Comparison of ENCODE assay signal across 11 mouse cellular contexts in the genomic region with DNA sequence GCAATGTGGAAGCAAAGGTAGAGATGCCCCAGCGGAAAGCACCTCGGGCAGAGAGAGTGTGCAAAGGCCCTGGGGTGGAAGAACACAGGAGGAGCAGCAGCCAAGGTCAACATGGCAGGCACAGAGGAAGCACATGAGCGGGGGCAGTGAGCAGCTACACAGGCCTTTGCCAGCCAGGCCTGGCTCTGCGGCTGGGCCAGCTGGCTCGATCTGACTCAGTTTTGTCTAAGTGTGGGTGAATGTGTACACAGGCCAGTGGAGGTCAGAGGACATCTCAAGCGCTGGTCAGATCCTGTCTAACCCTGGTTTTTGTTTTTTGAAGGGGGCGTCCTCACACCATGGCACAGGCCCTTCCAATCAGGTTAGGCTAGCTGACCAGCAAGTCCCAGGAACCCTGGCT. TPM values are rescaled to one million over a fixed set of nuclear protein-coding genes. Genes with fewer than 3 reads are reported as not detected.
DNase-seq lines count a peak whose midpoint lies in the region; ATAC-seq and TF ChIP-seq lines count a peak whose summit lies in the region.
"Had no signal": no experiment of that assay in that cellular context is flagged by ENCODE, and none has a peak within 500 bp of the region (broad histone marks: within the 10 kb centered on the region; RNA-seq: fewer than 3 reads in every experiment).

No protein-coding gene starts in this region.

- no peak overlapping the region for H3K9ac ChIP-seq in kidney, embryonic 15.5 days
- H3K9ac ChIP-seq in liver, postnatal 0 days (replicated peaks) = no peak overlapping the region
- H3K9ac ChIP-seq: heart, embryonic 15.5 days had no signal

- DNase-seq in gastrocnemius, adult 2 months = no peak
- no peak for DNase-seq in gastrocnemius, postnatal 36 days
- peak; percentile 52 to 56 for DNase-seq in kidney, postnatal 36 days
- peak; percentile 72 for DNase-seq in adrenal gland, postnatal 14 days
- DNase-seq in liver, postnatal 0 days = no peak
- DNase-seq in layer of hippocampus, postnatal 25 days (ENCODE audit: extremely low spot score in 1 of 2, low spot score in 1 of 2) = no peak
- DNase-seq: thymus, postnatal 14 days had no signal

- peak overlapping the region; percentile 7; the same call in 1 of the 2 replicates for H3K27ac ChIP-seq in gastrocnemius, adult 2 months
- no peak overlapping the region for H3K27ac ChIP-seq in kidney, embryonic 15.5 days
- no peak overlapping the region for H3K27ac ChIP-seq in liver, postnatal 0 days (ENCODE audit: low read depth)
- H3K27ac ChIP-seq: heart, embryonic 15.5 days had no signal

- H3K9me3 ChIP-seq in kidney, embryonic 15.5 days (replicated peaks) = no peaks in the 10 kb centered on the region
- H3K9me3 ChIP-seq in liver, postnatal 0 days (ENCODE audit: low read length) = no peaks in the 10 kb centered on the region
- H3K9me3 ChIP-seq: heart, embryonic 15.5 days had no signal

- no peak for ATAC-seq in kidney, embryonic 15.5 days (replicated peaks; ENCODE audit: low FRiP score)
- ATAC-seq in liver, postnatal 0 days = peak; percentile 22; the same call in 1 of the 2 replicates
- ATAC-seq: activated CD4-positive, CD25-positive, alpha-beta regulatory T cell, adult 4 months had no signal

- TF ChIP-seq CTCF in gastrocnemius, adult 2 months (IDR thresholded peaks at IDR 0.05) = no peak
- no peak for TF ChIP-seq CTCF in liver, postnatal 0 days (IDR thresholded peaks at IDR 0.05; ENCODE audit: low read depth)

- no peak overlapping the region for H3K4me3 ChIP-seq in gastrocnemius, adult 2 months
- H3K4me3 ChIP-seq in kidney, embryonic 15.5 days (replicated peaks) = no peak overlapping the region
- H3K4me3 ChIP-seq in liver, postnatal 0 days (ENCODE audit: low read depth, low read length) = no peak overlapping the region
- H3K4me3 ChIP-seq: erythroblast, embryonic 14.5 days; heart, embryonic 15.5 days had no signal

- peaks cover 98% of the 10 kb centered on the region for H3K4me1 ChIP-seq in kidney, embryonic 15.5 days
- H3K4me1 ChIP-seq in liver, postnatal 0 days (ENCODE audit: insufficient read depth) = peaks cover 34% of the 10 kb centered on the region

- H3K4me2 ChIP-seq in kidney, embryonic 15.5 days = no peak overlapping the region
- H3K4me2 ChIP-seq in liver, postnatal 0 days (ENCODE audit: low read depth, low read length) = no peak overlapping the region
- H3K4me2 ChIP-seq: heart, embryonic 15.5 days had no signal

- TF ChIP-seq EP300 in liver, postnatal 0 days (IDR thresholded peaks at IDR 0.05; ENCODE audit: low read depth) = no peak

- H3K36me3 ChIP-seq in kidney, embryonic 15.5 days = no peaks in the 10 kb centered on the region
- no peaks in the 10 kb centered on the region for H3K36me3 ChIP-seq in liver, postnatal 0 days (replicated peaks; ENCODE audit: insufficient read depth, low read length)
- H3K36me3 ChIP-seq: heart, embryonic 15.5 days had no signal

- intact Hi-C loops in gastrocnemius, adult 2 months (cut with DNase I) = no loop called here
- intact Hi-C loops in gastrocnemius, postnatal 36 days (cut with DNase I) = no loop called here

- 81% methylated on average over 7 of the region's 7 CpGs for WGBS in kidney, embryonic 15.5 days
- WGBS in liver, postnatal 0 days (ENCODE audit: insufficient replicate concordance) = 61% methylated on average over 7 of the region's 7 CpGs

- no peaks in the 10 kb centered on the region for H3K27me3 ChIP-seq in kidney, embryonic 15.5 days
- H3K27me3 ChIP-seq in liver, postnatal 0 days (ENCODE audit: insufficient read depth, low read length) = no peaks in the 10 kb centered on the region
- H3K27me3 ChIP-seq: heart, embryonic 15.5 days had no signal

RNA-seq across cellular contexts. Expression of a gene that starts 10.9 kb away (rescaled TPM):
- 100 to 1,000 TPM; 123 to 153 TPM for total RNA-seq in gastrocnemius, adult 2 months (2021)
- total RNA-seq in gastrocnemius, postnatal 36 days (2021) = 100 to 1,000 TPM; 102 to 112 TPM
- polyA plus RNA-seq in kidney, embryonic 15.5 days (2015; fragmentation: Nextera tagmentation; extraction: Ambion mirVana) = 27.5 and 28.8 TPM in 2 replicates
- 165 and 192 TPM in 2 replicates for total RNA-seq in adrenal gland, postnatal 14 days (2021)
- polyA plus RNA-seq in liver, postnatal 0 days (2015; fragmentation: Nextera tagmentation; extraction: Ambion mirVana) = 3.1 and 3.4 TPM in 2 replicates
- 100 to 1,000 TPM; 229 to 297 TPM for total RNA-seq in layer of hippocampus, postnatal 25 days (2021)

Comparison
In these comparisons a context has a peak if more than half of its experiments do, and no peak if none do; other contexts are left out.
1. DNase-seq: peak in kidney, postnatal 36 days (2 of 2) and adrenal gland, postnatal 14 days (single experiment); none in gastrocnemius, adult 2 months (single experiment), gastrocnemius, postnatal 36 days (0 of 2), liver, postnatal 0 days (single experiment) and layer of hippocampus, postnatal 25 days (0 of 2).